Mouse (Mus musculus): ENCODE results near the gene St6galnac5.
"Not testable (repeated sequence)": the region's sequence is repeated elsewhere in the genome, so short reads cannot be mapped to it uniquely, and the experiment has no call there.

DNA sequence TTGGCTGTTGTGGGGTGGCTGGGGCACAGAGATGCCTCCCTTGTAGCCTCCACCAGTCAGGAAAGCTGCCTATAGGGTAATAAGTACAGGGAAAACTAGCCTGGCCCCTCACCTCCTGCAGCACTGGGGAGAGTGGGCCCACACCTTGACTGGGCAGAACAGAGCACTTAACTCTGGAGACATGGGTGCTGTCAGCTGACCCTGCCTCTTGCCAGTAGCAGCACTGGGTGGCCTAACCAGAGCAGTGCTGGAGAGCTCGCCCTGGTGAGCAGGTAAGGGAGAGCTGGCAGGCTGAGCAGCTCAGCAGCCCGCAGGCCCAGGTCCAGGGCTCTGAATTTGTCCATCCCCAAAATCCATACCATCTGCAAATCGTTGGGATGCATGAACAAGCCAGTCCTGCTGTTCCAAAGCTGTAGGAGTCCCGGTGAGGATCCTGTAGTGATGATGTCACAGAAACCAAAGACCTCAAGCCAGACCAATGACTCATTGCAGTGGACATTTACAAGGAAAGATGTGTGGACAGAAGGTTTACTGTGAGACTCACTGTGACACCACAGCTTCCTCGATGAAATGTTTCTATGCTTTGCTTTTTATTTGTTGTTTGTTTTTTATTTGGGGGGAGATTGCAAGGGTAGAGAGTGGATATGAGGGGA lies 193.6 kb downstream of the St6galnac5 start:
- TF ChIP-seq GATA1 (IDR thresholded peaks at IDR 0.05; ENCODE audit: borderline replicate concordance, low read length); FLI1 (IDR thresholded peaks at IDR 0.05; ENCODE audit: low read length): not testable (repeated sequence)
